Mouse (Mus musculus): ENCODE measurements around the gene Olfr1044.
"Not testable (repeated sequence)": the region's sequence is repeated elsewhere in the genome, so short reads cannot be mapped to it uniquely, and the experiment has no call there.

Gene Olfr1044

GRCm38 (mm10) chr2:86177720-86178119 lies at the start of gene Olfr1044:
Olfr1044 (minus strand) TSS chr2:86177820.
- DNase-seq, result no peak

- DNase-seq, result no peak
Observed at GRCm38 (mm10) chr2:86219214-86219613, 41.6 kb upstream of the Olfr1044 start, which contains the start of gene Olfr1046. Olfr1046 (minus strand) TSS chr2:86219314.

GRCm38 (mm10) chr2:86202909-86203308 lies 25.3 kb upstream of the Olfr1044 start, which contains the start of gene Olfr1045:
Olfr1045 (minus strand) TSS chr2:86203009.
- DNase-seq, result no peak

GRCm38 (mm10) chr2:86195863-86196262 lies 18.2 kb upstream of the Olfr1044 start:
- no peak for DNase-seq

- DNase-seq, result no peak
Observed at GRCm38 (mm10) chr2:86185583-86185982, 8.0 kb upstream of the Olfr1044 start, which contains the start of gene Olfr52. Olfr52 (minus strand) TSS chr2:86185683.

- DNase-seq, result no peak
Observed at GRCm38 (mm10) chr2:86179950-86180349, 2.3 kb upstream of the Olfr1044 start.

- not testable (repeated sequence) for DNase-seq
Observed at GRCm38 (mm10) chr2:86175422-86175821, 2.2 kb downstream of the Olfr1044 start.

- no peak for DNase-seq
Observed at GRCm38 (mm10) chr2:86167422-86167821, 10.2 kb downstream of the Olfr1044 start, which contains the start of gene Olfr1043. Olfr1043 (minus strand) TSS chr2:86167522.

GRCm38 (mm10) chr2:86161738-86162137 lies 15.9 kb downstream of the Olfr1044 start, which contains the start of gene Olfr1042:
Olfr1042 (minus strand) TSS chr2:86161838.
- no peak for DNase-seq

GRCm38 (mm10) chr2:86146632-86147031 lies 31.0 kb downstream of the Olfr1044 start, which contains the start of gene Olfr1040:
Olfr1040 (minus strand) TSS chr2:86146732.
- DNase-seq, result no peak

GRCm38 (mm10) chr2:86135828-86136227 lies 41.8 kb downstream of the Olfr1044 start, which contains the start of gene Olfr1039:
Olfr1039 (minus strand) TSS chr2:86135928.
- no peak for DNase-seq

Data from cerebellum, adult 8-10 months (tissue).